Mouse (Mus musculus): Measurements from ENCODE around the gene Sgsm3.

The Sgsm3 gene

DNA sequence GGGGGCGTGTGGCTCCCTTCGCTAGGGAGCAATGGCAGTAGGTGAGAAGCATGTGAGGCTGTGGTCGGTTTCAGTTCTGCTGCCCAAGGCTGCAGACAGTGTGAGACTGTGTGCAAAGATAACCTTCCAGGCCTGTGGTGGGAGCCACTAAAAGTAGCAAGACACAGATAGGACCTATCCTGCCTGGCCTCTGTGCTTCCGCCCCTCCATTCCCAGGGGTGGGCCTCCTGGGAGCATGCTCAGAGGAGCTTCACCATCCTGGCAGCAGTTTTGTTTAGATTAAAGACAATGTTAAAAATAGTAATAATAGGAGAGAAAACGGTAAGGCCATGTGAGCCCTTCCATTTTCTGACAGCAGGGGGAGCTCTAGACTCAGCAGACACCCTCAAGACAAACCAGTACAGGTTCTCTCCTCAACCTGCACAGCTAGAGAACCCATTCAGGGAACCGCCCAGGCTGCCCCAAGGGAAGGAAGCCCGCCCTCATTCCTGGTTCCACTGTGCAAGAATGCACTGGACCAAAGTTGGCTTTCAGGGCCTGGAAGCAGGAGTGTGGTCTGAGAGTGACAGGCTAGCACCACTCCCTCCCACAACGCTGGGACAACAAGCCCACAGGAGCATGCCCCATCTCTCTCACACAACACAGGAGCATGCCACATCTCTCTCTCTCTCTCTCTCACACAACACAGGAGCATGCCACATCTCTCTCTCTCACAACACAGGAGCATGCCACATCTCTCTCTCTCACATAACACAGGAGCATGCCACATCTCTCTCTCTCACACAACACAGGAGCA is 50.0 kb downstream of the Sgsm3 start:
- peak; percentile 68 for DNase-seq

GRCm38 (mm10) chr15:81030891-81031425 is 53.4 kb downstream of the Sgsm3 start:
- peak; percentile 59 for DNase-seq

DNA sequence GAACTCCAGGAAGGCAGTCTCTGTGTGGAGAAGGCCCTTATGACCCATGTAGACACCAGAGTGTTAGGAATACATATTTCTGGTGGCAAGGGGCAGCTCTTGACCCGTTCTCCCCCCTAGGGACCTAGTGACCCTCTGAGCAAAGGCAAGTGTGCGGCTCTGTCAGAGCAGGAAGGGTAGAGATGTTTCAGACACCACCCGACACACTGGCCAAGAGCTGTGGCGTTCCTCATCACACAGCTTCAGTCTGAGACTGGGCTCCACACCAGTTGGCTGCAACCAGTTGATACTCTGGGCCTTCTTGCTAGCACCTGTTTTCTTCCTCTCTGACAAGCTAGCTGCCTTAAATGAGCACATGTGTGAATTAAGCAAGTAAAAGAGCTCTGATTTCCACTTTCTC is 54.0 kb downstream of the Sgsm3 start:
- no peak for DNase-seq

DNA sequence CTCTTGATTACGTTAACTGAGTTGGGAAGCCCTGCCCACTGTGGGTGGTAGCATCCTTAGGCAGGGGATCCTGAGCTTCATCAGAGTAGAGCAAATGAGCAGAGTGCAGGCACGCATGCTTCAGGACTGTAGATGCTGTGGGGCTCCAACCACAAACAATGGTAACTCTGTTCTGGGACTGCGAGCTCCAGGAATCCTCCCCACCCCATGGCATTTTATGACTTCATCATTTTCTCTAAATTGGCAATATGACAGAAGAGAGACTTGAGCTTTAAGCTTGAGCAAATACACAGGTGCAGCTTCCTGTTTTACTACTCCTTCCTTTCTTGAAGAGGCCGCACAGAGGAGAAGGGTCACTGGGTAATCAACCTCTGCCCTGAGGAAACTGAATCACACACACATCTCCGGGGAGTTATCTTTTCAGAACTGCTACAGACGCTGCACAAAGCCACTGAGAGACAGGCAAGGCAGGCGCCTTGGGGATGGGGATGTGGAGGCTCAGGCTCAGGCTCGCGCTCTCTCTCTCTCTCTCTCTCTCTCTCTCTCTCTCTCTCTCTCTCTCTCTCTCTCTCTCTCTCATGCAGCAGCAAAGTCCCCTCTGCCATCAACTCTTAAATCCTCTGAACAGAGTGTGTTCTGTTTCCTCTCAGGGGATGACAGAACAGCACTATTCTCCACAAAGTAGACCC is 55.5 kb downstream of the Sgsm3 start:
- no peak for DNase-seq

DNA sequence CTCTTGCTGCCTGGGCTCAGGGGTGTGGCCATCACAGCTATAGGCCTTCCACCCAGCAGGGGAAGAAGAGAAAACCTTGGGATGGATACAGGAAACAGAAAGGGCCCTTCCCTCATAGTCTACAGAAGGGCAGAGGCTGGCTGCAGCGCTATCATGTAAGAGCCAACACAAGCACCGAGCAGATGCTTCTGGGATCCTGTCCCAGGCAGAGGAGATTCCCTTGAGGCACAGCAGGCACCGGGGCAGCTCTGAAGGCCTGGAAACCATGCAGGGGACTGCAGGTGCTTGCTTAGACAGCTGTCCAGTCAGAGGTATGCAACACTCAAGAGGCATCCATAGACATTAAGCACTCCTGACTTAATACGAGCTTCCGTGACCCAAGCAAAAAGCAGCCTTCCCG is 56.6 kb downstream of the Sgsm3 start:
- no peak for DNase-seq

- DNase-seq: no peak
Measured at GRCm38 (mm10) chr15:81035417-81036162, 58.0 kb downstream of the Sgsm3 start.

DNA sequence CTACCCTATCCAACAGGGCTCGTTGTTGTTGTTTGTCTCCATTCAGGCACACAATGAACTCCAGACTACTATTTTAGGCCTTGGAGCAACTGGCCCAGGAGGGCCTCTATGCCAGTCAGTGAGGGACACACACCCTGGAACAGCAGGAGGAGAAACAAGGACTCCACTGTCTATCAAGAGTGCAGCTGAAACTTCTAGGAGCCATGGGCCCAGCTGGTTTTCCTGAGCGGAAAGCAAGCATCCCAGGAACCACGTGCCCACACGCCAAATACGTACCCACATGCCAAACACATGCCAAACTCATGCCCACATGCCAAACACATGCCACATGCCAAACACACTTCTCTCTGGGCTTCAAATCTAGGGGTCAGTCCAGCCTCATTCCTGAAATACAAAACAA is 60.9 kb downstream of the Sgsm3 start:
- no peak for DNase-seq

DNA sequence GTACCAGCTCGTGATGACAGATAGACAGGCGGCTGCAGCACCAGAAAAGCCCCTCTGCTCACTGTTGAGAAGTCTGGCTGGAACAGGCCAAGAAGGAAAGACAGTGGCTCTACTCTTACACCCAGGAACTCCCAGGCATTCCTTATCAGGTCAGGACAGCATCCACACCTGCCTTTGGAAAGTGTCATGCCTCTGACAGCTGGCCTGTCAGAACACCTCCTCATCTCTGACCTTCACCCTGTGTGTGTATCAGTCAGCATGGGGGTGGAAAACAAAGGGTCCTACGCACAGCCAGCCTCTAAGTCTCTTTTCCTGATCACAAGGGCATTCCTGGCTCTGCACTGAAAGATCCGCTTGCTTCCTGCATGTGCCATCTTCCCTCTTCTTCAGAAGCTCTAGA is 64.2 kb downstream of the Sgsm3 start:
- no peak for DNase-seq

DNA sequence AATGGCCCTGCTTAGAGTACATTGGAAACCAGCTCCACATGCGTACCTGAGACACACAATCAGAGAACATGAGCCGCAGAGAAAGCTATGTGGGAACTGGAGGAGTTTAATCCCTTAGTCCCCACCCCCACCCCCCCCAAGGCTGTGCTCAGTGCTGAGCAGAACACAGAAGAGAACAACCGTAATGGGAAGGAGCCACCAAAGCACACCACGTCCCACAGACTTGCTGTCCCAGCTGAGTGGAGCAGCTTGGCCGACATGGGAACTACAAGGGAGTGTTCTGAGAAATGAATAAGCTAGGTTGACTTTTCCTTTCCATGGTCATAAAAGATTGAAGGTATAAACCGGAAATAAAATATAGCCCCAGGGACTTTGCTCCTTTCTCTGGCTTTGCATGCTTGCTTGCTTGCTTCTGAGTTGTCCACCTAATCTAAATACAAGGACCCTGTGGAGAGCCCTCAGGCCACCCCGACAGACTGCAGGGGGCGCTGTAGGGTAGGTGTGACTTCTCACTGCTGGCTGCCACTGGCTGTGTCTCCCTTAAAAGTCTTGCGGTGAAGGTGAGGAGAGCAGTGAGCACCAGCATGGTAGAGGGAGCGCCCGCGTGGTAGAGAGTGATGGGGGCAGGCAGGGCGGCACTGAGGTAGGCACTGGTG is 64.8 kb downstream of the Sgsm3 start:
- peak; percentile 31 for DNase-seq

DNA sequence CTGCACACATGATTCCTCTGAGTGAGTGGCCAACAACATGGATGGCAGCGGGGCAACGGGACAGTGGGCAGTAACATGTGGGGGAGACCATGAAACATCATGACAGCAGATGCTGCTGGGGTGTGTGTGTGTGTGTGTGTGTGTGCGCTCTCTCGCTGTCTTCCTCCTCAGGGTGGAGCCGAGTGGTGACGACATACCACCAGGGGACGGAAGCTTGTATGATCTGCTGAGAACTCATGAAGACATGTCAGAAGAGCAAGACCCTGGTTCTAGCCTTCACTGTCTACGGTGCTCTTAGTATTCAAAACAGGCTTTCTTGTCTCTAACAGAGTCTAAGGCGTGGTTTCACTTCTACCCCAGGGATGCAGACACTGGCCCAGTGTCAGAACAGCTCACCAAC is 66.9 kb downstream of the Sgsm3 start:
- DNase-seq: no peak

DNA sequence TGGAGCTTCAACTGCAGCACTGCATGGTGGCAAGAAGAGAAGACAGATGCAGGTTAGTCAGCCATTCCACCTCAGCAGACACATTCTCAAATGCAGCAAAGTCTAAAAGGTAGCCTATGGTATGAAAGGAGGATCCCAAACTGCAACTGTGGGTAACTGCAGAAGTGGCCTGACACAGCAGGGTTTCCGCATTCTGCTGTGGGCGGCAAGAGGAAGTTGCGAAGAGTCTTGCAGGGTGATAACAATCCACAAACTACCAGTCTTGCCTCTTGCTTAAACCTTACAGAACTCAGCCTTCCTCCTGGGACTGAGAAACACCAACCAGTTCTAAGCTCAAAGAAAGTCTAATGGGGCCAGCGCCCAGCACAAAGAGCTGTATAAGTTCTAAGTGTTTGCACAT is 67.8 kb downstream of the Sgsm3 start:
- DNase-seq: no peak

DNA sequence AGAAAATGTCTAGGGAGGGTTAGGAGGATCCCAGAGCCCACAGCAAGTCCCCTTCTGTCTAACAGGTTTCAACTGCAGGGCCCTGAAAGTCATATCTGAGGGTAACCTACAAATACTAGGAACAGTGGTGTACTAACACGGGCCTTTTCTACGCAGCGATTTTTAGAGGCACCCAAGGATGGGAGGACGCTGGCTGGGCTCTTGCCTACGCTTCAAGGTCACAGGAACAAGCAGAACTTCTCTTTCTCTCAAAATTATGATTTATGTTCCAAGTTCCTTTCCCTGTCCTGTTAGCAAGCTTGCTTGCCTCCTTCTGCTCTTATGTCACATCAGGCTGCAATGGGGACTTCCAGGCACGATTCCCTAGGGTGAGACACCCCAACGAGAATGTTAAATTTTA is 68.5 kb downstream of the Sgsm3 start:
- DNase-seq: no peak

GRCm38 (mm10) chr15:81047497-81047896 is 69.9 kb downstream of the Sgsm3 start:
- no peak for DNase-seq

- no peak for DNase-seq
Measured at GRCm38 (mm10) chr15:81049401-81050053, 72.0 kb downstream of the Sgsm3 start.

DNA sequence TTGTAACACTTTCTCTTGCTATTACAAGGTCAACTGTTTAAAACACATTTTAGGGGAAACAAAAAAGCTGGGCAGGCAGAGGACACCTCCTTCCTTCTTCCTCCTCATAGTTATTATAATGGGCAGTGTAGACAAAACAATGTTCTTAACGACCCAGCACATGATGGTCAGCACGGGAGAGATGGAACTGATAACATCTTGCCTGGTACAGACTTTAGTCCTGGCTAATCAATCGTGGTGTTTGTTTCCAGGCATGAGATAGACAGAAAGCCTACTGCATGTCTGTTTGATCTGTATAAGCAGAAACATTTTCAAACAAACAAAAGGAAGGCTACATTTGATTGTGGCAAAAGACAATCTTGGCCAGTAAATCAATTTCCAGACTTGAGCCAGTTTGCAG is 72.9 kb downstream of the Sgsm3 start:
- no peak for DNase-seq

DNA sequence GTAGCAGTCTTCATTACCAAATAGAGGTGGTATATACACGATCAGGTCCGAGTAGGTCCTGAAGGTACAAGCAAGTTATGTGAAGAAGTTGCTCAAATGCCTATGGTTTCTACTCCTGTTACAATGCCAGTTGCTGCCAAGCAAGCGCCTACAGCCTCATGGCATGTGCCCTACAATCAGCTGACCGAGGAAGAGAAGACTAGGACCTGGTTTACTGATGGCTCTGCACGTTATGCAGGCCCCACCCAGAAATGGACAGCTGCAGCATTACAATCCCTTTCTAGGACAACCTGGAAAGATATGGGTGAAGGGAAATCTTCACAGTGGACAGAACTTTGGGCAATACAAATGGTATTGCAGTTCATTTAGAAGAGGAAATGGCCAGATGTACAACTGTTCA is 74.9 kb downstream of the Sgsm3 start:
- DNase-seq: no peak

DNA sequence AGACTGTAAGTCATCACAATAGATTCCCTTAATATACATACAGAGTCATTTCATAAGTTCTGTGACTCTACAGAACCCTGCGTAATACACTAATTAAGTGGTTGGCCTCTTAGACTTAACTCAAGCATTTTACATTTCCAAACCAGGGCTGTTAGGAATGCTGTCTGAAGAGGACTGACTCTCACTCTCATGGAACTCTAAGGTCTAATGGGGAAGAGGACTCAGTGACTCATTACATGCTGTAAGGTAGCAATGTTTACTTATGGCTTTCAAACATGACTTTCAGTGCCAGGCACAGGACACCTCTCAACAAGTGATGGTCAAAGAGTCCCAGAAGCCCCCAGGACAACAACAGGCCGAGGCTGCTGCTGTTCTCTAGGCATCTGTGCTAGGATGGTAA is 77.9 kb downstream of the Sgsm3 start:
- DNase-seq: no peak

- no peak for DNase-seq
Measured at GRCm38 (mm10) chr15:81057736-81058135, 80.2 kb downstream of the Sgsm3 start.

- DNase-seq: no peak
Measured at GRCm38 (mm10) chr15:81060975-81061374, 83.4 kb downstream of the Sgsm3 start.

Data from kidney, adult 11 months (tissue).